Mouse (Mus musculus) ES-Bruce4 (cell line): Measurements from ENCODE around the gene Foxl2. TPM values are rescaled to one million over a fixed set of nuclear protein-coding genes. Genes with fewer than 3 reads are reported as not detected.

ENCODE experiments used
- H3K27ac ChIP-seq: 2 replicates; pipeline ENCODE4 v1.5.1; 2012; ENCODE audit warnings: low read length, inconsistent platforms; ENCODE audit not compliant: insufficient read depth
- H3K27me3 ChIP-seq: 2 replicates; pipeline ENCODE4 v1.6.1; 2012; ENCODE audit warnings: mild to moderate bottlenecking, low read length, inconsistent platforms; ENCODE audit not compliant: control insufficient read depth, poor library complexity, insufficient read depth, severe bottlenecking
- H3K36me3 ChIP-seq: 2 replicates; pipeline ENCODE4 v1.6.1; 2012; ENCODE audit warnings: inconsistent platforms, mild to moderate bottlenecking, low read length, moderate library complexity; ENCODE audit not compliant: control insufficient read depth, poor library complexity, insufficient read depth, severe bottlenecking
- H3K4me1 ChIP-seq: one replicate; pipeline ENCODE4 v1.8.1; 2011; ENCODE audit warnings: low read length; ENCODE audit not compliant: control insufficient read depth, insufficient read depth
- H3K4me3 ChIP-seq: 2 replicates; pipeline ENCODE4 v1.5.1; 2011; ENCODE audit warnings: low read depth, mild to moderate bottlenecking, low read length
- H3K9ac ChIP-seq: 2 replicates; pipeline ENCODE4 v1.6.1; 2012; ENCODE audit warnings: low read depth, mild to moderate bottlenecking, inconsistent platforms; ENCODE audit not compliant: poor library complexity, severe bottlenecking
- H3K9me3 ChIP-seq: replicated peaks from 2 replicates; pipeline ENCODE4 v1.6.1; 2012; ENCODE audit warnings: mild to moderate bottlenecking, low read length, inconsistent platforms; ENCODE audit not compliant: control insufficient read depth, poor library complexity, insufficient read depth, severe bottlenecking
- CTCF ChIP-seq: IDR thresholded peaks from one replicate; pipeline ENCODE4 v1.8.1; 2011; ENCODE audit warnings: low read depth, low read length
- EP300 ChIP-seq: IDR thresholded peaks from 2 replicates; pipeline ENCODE4 v1.6.1; 2011; ENCODE audit warnings: low read depth, low read length; ENCODE audit not compliant: insufficient read depth
- POLR2A ChIP-seq: IDR thresholded peaks from one replicate; pipeline ENCODE4 v1.8.1; 2011; ENCODE audit warnings: low read length; ENCODE audit not compliant: insufficient read depth
- polyA plus RNA-seq: library from polyadenylated mRNA; stranded (reverse); fragments of >200 nt; gene quantifications from 2 replicates; pipeline ENCODE4 v1.2.4, GENCODE M21; 2011; ENCODE audit warnings: low read depth; ENCODE audit not compliant: missing spikeins, insufficient read depth, insufficient read length

Gene Foxl2
- polyA plus RNA-seq, 1 experiment: 0.67 TPM

- H3K4me3 ChIP-seq: peak overlapping the region; percentile 43
- peaks cover 5% of the 10 kb centered on the region for H3K9me3 ChIP-seq
- peak overlapping the region; percentile 50 for H3K9ac ChIP-seq
- TF ChIP-seq CTCF: no peak
- TF ChIP-seq EP300: no peak
- no peak for TF ChIP-seq POLR2A
- no peak overlapping the region for H3K27ac ChIP-seq
- H3K4me1 ChIP-seq: no peaks in the 10 kb centered on the region
- no peaks in the 10 kb centered on the region for H3K36me3 ChIP-seq
- H3K27me3 ChIP-seq: peaks cover 16% of the 10 kb centered on the region
Observed at GRCm38 (mm10) chr9:98973101-98973521, 18.0 kb downstream of the Foxl2 start.

- H3K27me3 ChIP-seq: peaks cover 16% of the 10 kb centered on the region
Observed at GRCm38 (mm10) chr9:98973561-98973960, 18.5 kb downstream of the Foxl2 start.

GRCm38 (mm10) chr9:98974898-98975297, 19.8 kb downstream of the Foxl2 start:
- no peak overlapping the region for H3K9ac ChIP-seq
- no peak overlapping the region for H3K27ac ChIP-seq
- peaks cover 16% of the 10 kb centered on the region for H3K27me3 ChIP-seq
- no peak overlapping the region for H3K4me3 ChIP-seq
- H3K4me1 ChIP-seq: no peaks in the 10 kb centered on the region
- H3K36me3 ChIP-seq: no peaks in the 10 kb centered on the region
- H3K9me3 ChIP-seq: peaks cover 5% of the 10 kb centered on the region
- TF ChIP-seq POLR2A (no peak), CTCF (no peak), EP300 (no peak)

More at GRCm38 (mm10) chr9:98973561-98973960, 18.5 kb downstream of the Foxl2 start:
- peak overlapping the region; percentile 50; the same call in 1 of the 2 replicates for H3K9ac ChIP-seq
- no peaks in the 10 kb centered on the region for H3K36me3 ChIP-seq
- no peak for TF ChIP-seq CTCF
- no peak for TF ChIP-seq POLR2A
- TF ChIP-seq EP300: no peak
- no peaks in the 10 kb centered on the region for H3K4me1 ChIP-seq
- H3K4me3 ChIP-seq: peak overlapping the region; percentile 43
- no peak overlapping the region for H3K27ac ChIP-seq
- peaks cover 5% of the 10 kb centered on the region for H3K9me3 ChIP-seq

- Histone ChIP-seq H3K9ac (no peak overlapping the region), H3K27me3 (peaks cover 10% of the 10 kb centered on the region), H3K27ac (no peak overlapping the region), H3K4me3 (no peak overlapping the region), H3K9me3 (no peaks in the 10 kb centered on the region), H3K36me3 (no peaks in the 10 kb centered on the region), H3K4me1 (no peaks in the 10 kb centered on the region)
- no peak for TF ChIP-seq POLR2A
- no peak for TF ChIP-seq EP300
- no peak for TF ChIP-seq CTCF
Observed at GRCm38 (mm10) chr9:98976081-98976480, 21.0 kb downstream of the Foxl2 start.

DNA sequence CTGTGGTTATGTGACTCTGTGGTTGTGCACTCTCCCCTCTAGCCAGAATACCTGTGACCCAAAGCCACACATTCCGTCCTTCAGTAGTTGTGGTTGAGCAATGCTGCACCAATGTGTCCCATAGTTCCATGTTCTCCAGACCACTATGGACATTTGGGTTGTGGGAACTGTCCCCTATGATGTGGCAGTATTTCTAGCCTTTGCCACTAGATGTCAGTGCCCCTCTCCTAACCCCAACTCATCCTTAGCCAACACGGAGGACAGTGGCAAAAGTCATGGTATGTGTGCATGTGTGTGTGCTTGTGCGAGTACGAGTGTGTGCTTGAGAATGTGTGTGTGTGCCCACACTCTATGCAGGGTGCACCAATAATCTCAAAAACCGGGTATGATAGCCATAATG, 21.4 kb downstream of the Foxl2 start:
- H3K4me1 ChIP-seq: no peaks in the 10 kb centered on the region
- H3K9me3 ChIP-seq: no peaks in the 10 kb centered on the region
- no peak overlapping the region for H3K4me3 ChIP-seq
- TF ChIP-seq EP300 (no peak), CTCF (peak; percentile 64), POLR2A (no peak)
- no peak overlapping the region for H3K27ac ChIP-seq
- H3K27me3 ChIP-seq: peaks cover 10% of the 10 kb centered on the region
- H3K36me3 ChIP-seq: no peaks in the 10 kb centered on the region
- H3K9ac ChIP-seq: no peak overlapping the region

DNA sequence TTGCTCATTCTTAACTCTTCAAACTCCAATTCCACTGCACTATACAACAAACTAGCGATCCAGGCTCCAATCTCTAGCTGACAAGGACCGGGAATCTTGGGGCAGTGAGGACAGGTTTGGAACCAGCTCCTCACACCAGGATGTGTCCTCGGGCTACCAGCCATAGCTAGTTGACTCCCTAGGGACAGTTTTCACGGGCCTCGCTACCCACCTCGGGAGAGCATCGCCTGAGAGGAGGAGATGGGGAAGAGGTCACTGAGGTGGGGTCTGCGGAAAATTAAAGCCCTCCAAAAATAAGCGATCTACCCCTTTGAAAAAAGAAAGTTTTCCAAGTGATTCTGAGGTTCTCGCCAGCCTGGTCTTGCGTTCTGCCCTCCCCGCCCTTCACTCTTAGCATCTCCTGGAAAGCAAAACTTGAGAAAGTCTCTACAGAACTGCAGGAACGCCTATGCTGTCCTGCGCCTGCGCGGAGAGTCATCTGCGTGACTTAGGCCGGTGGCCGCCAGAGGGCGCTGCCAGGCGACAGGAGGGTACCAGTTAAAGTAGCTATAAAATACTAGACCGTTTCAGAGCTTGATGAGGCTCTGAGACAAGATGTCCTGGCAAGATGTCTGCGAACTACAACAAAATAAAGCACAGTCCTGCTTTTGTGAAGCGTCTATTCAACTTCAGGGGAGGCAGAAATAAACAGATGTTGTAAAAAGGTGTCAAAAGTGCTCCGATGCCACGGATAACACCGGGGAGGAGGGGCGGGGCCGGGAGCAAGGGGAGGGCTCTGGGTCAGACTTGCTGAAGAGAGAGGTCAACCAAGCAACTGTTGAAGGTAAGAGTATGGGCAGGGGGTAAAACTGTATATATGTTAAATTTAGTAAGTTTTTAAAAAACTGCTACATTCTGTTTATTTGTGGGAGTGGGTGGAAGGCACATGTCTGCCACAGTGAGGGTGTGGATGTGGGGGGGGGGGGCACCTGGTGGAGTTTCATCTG, 24.6 kb downstream of the Foxl2 start:
- H3K9ac ChIP-seq: no peak overlapping the region
- H3K27me3 ChIP-seq: no peaks in the 10 kb centered on the region

More for the DNA sequence above, 24.6 kb downstream of the Foxl2 start:
- H3K4me1 ChIP-seq: no peaks in the 10 kb centered on the region
- H3K36me3 ChIP-seq: no peaks in the 10 kb centered on the region
- no peaks in the 10 kb centered on the region for H3K9me3 ChIP-seq
- 0 out of 2 replicates have a peak overlapping the region, but pooled peaks have one; percentile 13 for H3K4me3 ChIP-seq
- no peak overlapping the region for H3K27ac ChIP-seq
- TF ChIP-seq CTCF: peak; percentile 91
- no peak for TF ChIP-seq EP300
- TF ChIP-seq POLR2A: no peak
